Mouse (Mus musculus) heart, adult 2 months (tissue): ENCODE results near the gene Gramd1b. TPM values are rescaled to one million over a fixed set of nuclear protein-coding genes. Genes with fewer than 3 reads are reported as not detected.

Experiments
- DNase-seq, 2 experiments: peaks; one replicate each; pipeline ENCODE4 v3.0.0; 2021
- H3K27ac ChIP-seq: fragments of 200-600 bp; 2 replicates; pipeline ENCODE4 v1.8.1; 2022
- H3K27me3 ChIP-seq: fragments of 200-500 bp; 2 replicates; pipeline ENCODE4 v1.6.1; 2012; ENCODE audit warnings: mild to moderate bottlenecking, low read length, inconsistent platforms, mixed read lengths; ENCODE audit not compliant: control insufficient read depth, insufficient read depth
- H3K36me3 ChIP-seq: fragments of 200-500 bp; 2 replicates; pipeline ENCODE4 v1.6.1; 2012; ENCODE audit warnings: low read length, inconsistent platforms; ENCODE audit not compliant: control insufficient read depth, insufficient read depth
- H3K4me1 ChIP-seq: fragments of 200-500 bp; 2 replicates; pipeline ENCODE4 v1.6.1; 2011; ENCODE audit warnings: low read length; ENCODE audit not compliant: control insufficient read depth, insufficient read depth
- H3K4me3 ChIP-seq: fragments of 200-600 bp; 2 replicates; pipeline ENCODE4 v1.8.1; 2022
- H3K79me2 ChIP-seq: fragments of 200-500 bp; replicated peaks from 2 replicates; pipeline ENCODE4 v1.6.1; 2012; ENCODE audit warnings: mild to moderate bottlenecking, inconsistent platforms, low read length, moderate library complexity, mixed read lengths; ENCODE audit not compliant: control insufficient read depth, insufficient read depth
- H3K9ac ChIP-seq: fragments of 200-500 bp; 2 replicates; pipeline ENCODE4 v1.6.1; 2012; ENCODE audit warnings: low read depth, mild to moderate bottlenecking, control low read depth, inconsistent platforms, low read length, mixed read lengths
- CTCF ChIP-seq: fragments of 200-600 bp; IDR thresholded peaks from 2 replicates; pipeline ENCODE4 v1.8.1; 2022; ENCODE audit warnings: antibody characterized with exemption, mild to moderate bottlenecking, moderate library complexity
- EP300 ChIP-seq: fragments of 200-500 bp; IDR thresholded peaks from 2 replicates; pipeline ENCODE4 v1.6.1; 2011; ENCODE audit warnings: low read depth, low read length, control low read depth; ENCODE audit not compliant: insufficient read depth
- POLR2A ChIP-seq: fragments of 200-500 bp; IDR thresholded peaks from 2 replicates; pipeline ENCODE4 v1.6.1; 2011; ENCODE audit warnings: mild to moderate bottlenecking, low read depth, low read length, control low read depth; ENCODE audit not compliant: insufficient read depth
- WGBS: fragments of 180-500 bp; shearing (Covaris S2); methylation state at CpG from one replicate; pipeline ENCODE4 v1.1.7; 2018; 5-methylcytosine and 5-hydroxymethylcytosine counted together
- intact Hi-C: fragments of 180-260 bp; cut with DNase I; formaldehyde crosslinking; loops from one replicate; pipeline ENCODE4 v1.15.1; 2025
- polyA plus RNA-seq: library from polyadenylated mRNA; depleted of rRNA; stranded (reverse); fragments of >200 nt; gene quantifications from 2 replicates; pipeline ENCODE4 v1.2.3, GENCODE M21; 2012
- total RNA-seq, 2 experiments: library from RNA; stranded (reverse); gene quantifications; 2 replicates each; pipeline ENCODE4 v1.2.3; 2021

The Gramd1b gene
- total and polyA plus RNA-seq, 3 experiments, result 16.9 to 25.0 (median 17.3) TPM

GRCm38 (mm10) chr9:40358408-40358896 lies 172.7 kb downstream of the Gramd1b start:
- 52% methylated on average over 8 of the region's 8 CpGs for WGBS
- intact Hi-C loops, result no loop called here
- Histone ChIP-seq H3K4me3 (no peak overlapping the region), H3K79me2 (peaks cover 2% of the 10 kb centered on the region; the same call in 1 of the 2 replicates), H3K36me3 (no peaks in the 10 kb centered on the region), H3K4me1 (no peaks in the 10 kb centered on the region), H3K27me3 (no peaks in the 10 kb centered on the region), H3K27ac (no peak overlapping the region), H3K9ac (no peak overlapping the region)
- no peak for DNase-seq
- TF ChIP-seq POLR2A (no peak), EP300 (no peak), CTCF (no peak)

GRCm38 (mm10) chr9:40356768-40357446 lies 174.3 kb downstream of the Gramd1b start:
- intact Hi-C loops, result no loop called here
- Histone ChIP-seq H3K27ac (no peak overlapping the region), H3K27me3 (no peaks in the 10 kb centered on the region), H3K4me3 (no peak overlapping the region), H3K9ac (no peak overlapping the region), H3K4me1 (no peaks in the 10 kb centered on the region), H3K79me2 (peaks cover 2% of the 10 kb centered on the region; the same call in 1 of the 2 replicates), H3K36me3 (no peaks in the 10 kb centered on the region)
- DNase-seq, result no peak
- TF ChIP-seq EP300, result no peak
- no peak for TF ChIP-seq CTCF
- no peak for TF ChIP-seq POLR2A
- WGBS, result 96% methylated on average over 4 of the region's 4 CpGs

- H3K9ac ChIP-seq, result no peak overlapping the region
- no peak overlapping the region for H3K4me3 ChIP-seq
- intact Hi-C loops, result no loop called here
- H3K27ac ChIP-seq, result no peak overlapping the region
- H3K79me2 ChIP-seq, result peaks cover 2% of the 10 kb centered on the region; the same call in 1 of the 2 replicates
- no peaks in the 10 kb centered on the region for H3K36me3 ChIP-seq
- H3K4me1 ChIP-seq, result no peaks in the 10 kb centered on the region
- TF ChIP-seq POLR2A (no peak), EP300 (no peak), CTCF (no peak)
- no peaks in the 10 kb centered on the region for H3K27me3 ChIP-seq
- WGBS, result 87% methylated on average over 5 of the region's 5 CpGs
- no peak for DNase-seq
Observed at GRCm38 (mm10) chr9:40356368-40356767, 174.8 kb downstream of the Gramd1b start.

- TF ChIP-seq EP300 (no peak), CTCF (no peak), POLR2A (no peak)
- H3K9ac ChIP-seq, result no peak overlapping the region
- peaks cover 2% of the 10 kb centered on the region; the same call in 1 of the 2 replicates for H3K79me2 ChIP-seq
- H3K27me3 ChIP-seq, result no peaks in the 10 kb centered on the region
- H3K27ac ChIP-seq, result no peak overlapping the region
- no peak for DNase-seq
- no peaks in the 10 kb centered on the region for H3K36me3 ChIP-seq
- WGBS, result 92% methylated on average over 8 of the region's 8 CpGs
- H3K4me3 ChIP-seq, result no peak overlapping the region
- H3K4me1 ChIP-seq, result no peaks in the 10 kb centered on the region
- intact Hi-C loops, result no loop called here
Observed at GRCm38 (mm10) chr9:40355406-40355805, 175.8 kb downstream of the Gramd1b start.

GRCm38 (mm10) chr9:40353596-40353995 lies 177.6 kb downstream of the Gramd1b start:
- no peak for DNase-seq
- Histone ChIP-seq H3K9ac (no peak overlapping the region), H3K79me2 (peaks cover 2% of the 10 kb centered on the region; the same call in 1 of the 2 replicates), H3K4me1 (no peaks in the 10 kb centered on the region), H3K27ac (no peak overlapping the region), H3K36me3 (no peaks in the 10 kb centered on the region), H3K27me3 (no peaks in the 10 kb centered on the region), H3K4me3 (no peak overlapping the region)
- no peak for TF ChIP-seq POLR2A
- TF ChIP-seq EP300, result no peak
- no peak for TF ChIP-seq CTCF
- 77% methylated on average over 6 of the region's 6 CpGs for WGBS
- intact Hi-C loops, result no loop called here

- Histone ChIP-seq H3K4me3 (no peak overlapping the region), H3K27me3 (no peaks in the 10 kb centered on the region), H3K9ac (no peak overlapping the region), H3K79me2 (peaks cover 2% of the 10 kb centered on the region; the same call in 1 of the 2 replicates), H3K36me3 (no peaks in the 10 kb centered on the region), H3K4me1 (no peaks in the 10 kb centered on the region; the same call in 1 of the 2 replicates), H3K27ac (no peak overlapping the region)
- intact Hi-C loops, result no loop called here
- 21% methylated on average over 7 of the region's 7 CpGs for WGBS
- TF ChIP-seq EP300 (0 out of 2 replicates have a peak, but pooled peaks have one; percentile 12), POLR2A (no peak), CTCF (peak; percentile 71)
- DNase-seq, result peak in 1 of 2 experiments; percentile 29
Observed at GRCm38 (mm10) chr9:40350640-40351039, 180.5 kb downstream of the Gramd1b start.
